Mouse (Mus musculus) c-Kit-positive CD71-negative TER-119-negative erythroid progenitor cells, embryonic 14.5 days (primary cell): ENCODE data around the gene Resf1.
A peak's percentile ranks its signal among the peaks of the same experiment; 100 is the strongest.
"Not testable (repeated sequence)": the region's sequence is repeated elsewhere in the genome, so short reads cannot be mapped to it uniquely, and the experiment has no call there.

Experiments
- DNase-seq: peaks from one replicate; pipeline ENCODE4 v3.0.0-alpha.2; 2013; ENCODE audit warnings: low read depth

Gene Resf1

GRCm38 (mm10) chr6:149308956-149309932, at the start of gene Resf1:
TSS of gene Resf1 (plus strand) at chr6:149309414.
- peak; percentile 56 for DNase-seq

GRCm38 (mm10) chr6:149260801-149261239, 48.4 kb upstream of the Resf1 start:
- peak; percentile 28 for DNase-seq

- DNase-seq, result no peak
These were observed 41.3 kb upstream of the Resf1 start for GRCm38 (mm10) chr6:149267951-149268350.

DNA sequence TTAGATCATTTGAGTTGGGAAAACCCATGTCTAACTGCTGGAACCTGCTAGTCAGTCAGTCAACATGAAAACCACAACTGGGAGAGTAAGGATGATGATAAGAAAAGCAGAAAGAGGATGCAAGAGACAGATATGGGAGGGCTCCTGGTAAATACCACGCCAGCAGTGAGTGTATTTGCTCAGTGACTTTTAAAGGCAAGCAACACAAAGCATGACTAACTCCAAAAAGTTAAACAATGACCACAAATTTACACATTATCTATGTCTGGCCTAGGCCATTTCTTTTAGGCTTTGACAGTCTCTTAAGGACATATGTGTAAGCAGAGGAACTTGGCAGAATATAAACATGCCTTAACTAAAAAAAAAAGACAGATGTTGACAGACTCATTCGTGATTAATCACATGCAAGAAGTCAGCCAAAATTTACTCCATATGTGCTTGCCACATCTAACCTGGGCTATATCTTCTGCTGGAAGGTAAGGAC, 30.9 kb upstream of the Resf1 start:
- peak; percentile 36 for DNase-seq

GRCm38 (mm10) chr6:149278866-149279265, 30.3 kb upstream of the Resf1 start:
- no peak for DNase-seq

GRCm38 (mm10) chr6:149280511-149280910, 28.7 kb upstream of the Resf1 start:
- no peak for DNase-seq

- DNase-seq, result not testable (repeated sequence)
These were observed 21.0 kb upstream of the Resf1 start for GRCm38 (mm10) chr6:149288190-149288589.

DNA sequence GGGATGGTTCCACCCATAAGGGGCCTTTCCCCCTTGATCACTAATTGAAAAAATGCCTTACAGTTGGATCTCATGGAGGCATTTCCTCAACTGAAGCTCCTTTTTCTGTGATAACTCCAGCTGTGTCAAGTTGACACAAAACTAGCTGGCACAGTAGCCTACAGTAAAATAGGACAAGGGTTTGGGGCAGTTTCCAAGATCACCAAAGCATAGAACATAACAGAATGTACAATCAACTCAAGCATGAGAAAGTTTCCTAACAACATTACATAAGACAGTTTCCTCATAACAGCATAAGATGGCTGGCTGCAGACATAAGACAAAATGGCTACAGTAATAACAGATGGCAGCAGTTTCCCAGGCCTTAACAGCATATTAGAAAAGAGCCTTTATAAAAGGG, 6.0 kb upstream of the Resf1 start:
- not testable (repeated sequence) for DNase-seq

GRCm38 (mm10) chr6:149307092-149307491, 2.1 kb upstream of the Resf1 start:
- DNase-seq, result no peak

- DNase-seq, result no peak
These were observed 1.4 kb upstream of the Resf1 start for GRCm38 (mm10) chr6:149307801-149308200.

DNA sequence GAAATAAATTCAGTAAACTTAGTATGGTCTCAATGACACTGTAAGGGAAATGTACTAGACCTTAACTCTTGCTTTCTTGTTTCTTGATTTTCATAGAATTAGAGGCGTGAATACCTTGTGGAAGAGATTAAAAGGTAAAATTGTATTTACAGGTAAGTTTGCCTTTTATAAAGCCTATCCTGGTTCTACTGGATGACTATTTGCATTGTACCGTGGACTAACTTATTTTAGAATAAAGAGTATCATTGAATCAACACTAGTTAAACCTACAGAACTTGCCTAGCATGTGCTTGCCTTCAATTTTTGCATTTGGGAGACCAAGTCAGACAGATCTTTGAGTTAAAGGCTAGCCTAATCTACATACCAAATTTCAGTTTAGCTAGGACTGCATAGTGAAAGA, 1.0 kb downstream of the Resf1 start:
- no peak for DNase-seq

DNA sequence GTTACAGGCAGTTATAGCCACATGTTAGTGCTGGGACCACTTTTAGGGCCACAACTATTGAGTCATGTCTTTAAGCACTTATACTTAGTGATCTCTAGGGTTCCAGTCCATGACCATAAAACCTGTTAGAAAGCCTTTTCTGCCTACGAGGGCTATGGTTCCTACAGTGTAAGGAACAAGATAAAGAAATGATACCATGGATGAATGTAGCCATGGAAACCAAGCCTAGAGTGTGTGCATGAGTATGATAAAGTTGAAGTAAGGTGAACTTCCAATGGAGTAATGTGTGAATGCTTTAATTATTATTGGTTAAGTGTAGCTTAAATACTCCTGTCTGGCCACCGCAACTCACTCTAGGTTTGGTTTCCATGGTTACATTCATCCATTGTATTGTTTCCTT, 1.8 kb downstream of the Resf1 start:
- DNase-seq, result no peak

DNA sequence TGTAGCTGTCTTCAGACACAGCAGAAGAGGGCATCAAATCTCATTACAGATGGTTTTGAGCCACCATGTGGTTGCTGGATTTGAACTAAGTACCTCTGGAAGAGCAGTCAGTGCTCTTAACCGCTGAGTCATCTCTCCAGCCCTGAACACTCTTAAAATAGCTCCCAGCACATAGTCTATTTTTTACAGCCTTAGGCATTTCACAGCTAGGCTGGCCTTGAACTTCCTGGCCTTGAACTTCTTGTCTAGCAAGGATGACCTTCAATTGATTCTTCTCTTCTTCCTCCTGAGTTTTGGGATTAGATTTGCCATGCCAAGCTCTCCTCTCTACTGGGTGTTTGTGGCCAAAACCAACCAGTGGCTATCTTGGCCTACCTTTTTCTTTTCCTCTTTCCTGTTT, 2.6 kb downstream of the Resf1 start:
- no peak for DNase-seq

DNA sequence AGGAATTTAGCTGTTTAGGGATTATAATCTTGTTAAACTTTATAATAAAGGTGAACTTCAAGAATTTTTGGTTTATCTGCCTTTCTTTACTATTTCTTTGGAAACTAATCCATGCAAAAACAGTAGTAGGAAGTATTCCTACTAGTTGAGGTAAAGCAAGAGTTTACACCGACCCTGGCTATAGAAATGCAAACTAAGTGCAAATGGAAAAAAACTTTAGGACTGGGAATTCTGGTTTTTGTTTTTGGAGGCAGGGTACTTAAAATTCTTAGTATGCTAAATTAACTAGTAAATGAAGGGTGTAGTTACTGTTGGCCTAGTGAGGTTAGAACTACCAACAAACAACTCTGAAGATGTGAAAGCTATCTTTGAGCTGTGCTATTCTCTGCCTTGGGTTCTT, 3.0 kb downstream of the Resf1 start:
- no peak for DNase-seq

DNA sequence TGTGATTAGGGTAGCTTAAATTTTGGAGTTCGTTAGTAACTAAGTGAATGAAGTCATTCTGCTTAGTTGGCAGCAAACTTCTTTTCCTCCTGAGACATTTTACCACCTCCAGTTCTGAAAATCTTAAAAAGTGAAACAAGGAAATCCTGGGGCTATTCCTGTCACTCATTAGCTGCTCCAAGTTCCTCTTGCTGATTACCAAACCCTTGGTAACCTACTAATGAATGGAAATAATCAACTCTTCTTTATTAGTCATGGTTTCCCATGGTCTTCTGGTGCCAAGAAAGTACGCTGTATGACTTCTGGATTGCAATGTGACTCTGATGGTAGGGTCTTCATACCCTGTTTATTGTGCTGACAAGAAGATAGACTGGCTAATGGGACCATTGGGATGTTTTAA, 5.7 kb downstream of the Resf1 start:
- no peak for DNase-seq

DNA sequence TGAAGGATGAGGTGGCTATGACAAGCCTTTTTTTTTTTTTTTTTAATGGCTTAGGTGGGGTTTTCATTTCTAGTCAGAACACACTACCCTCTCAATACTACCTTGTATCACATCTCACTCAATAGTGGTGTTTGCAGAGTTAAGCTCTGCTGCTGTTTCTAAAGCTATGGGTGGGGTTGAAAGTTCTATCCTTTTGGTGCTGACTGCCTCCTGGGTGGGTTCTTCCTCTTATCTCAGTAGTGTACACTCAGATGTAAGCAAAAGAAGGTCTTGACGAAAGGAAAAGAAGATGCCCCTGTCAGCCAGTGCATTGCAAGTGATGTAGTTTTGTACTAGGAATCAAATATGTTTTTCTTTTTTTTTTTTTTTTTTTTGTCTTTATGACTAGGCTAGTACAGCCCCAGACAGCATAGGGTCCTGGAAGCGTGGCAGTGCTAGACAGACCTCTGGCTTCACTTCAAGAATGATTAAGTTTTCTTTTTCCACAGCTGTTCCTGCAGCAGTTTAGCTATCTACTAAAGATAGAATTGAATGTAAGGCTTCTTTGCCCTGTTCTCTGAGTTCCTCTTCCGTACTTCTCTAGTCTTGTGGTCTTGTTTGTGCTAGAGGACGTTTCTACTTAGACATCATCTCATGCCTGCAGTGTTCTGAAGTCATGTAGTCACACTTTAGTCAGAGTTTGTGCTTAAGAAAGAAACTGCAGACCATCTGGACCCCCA, 14.5 kb downstream of the Resf1 start:
- DNase-seq, result no peak

GRCm38 (mm10) chr6:149324242-149324633, 15.0 kb downstream of the Resf1 start:
- DNase-seq, result no peak

GRCm38 (mm10) chr6:149329071-149329470, 19.9 kb downstream of the Resf1 start:
- DNase-seq, result no peak

- DNase-seq, result no peak
These were observed 21.1 kb downstream of the Resf1 start for GRCm38 (mm10) chr6:149330332-149330731.

- DNase-seq, result no peak
These were observed 23.8 kb downstream of the Resf1 start for GRCm38 (mm10) chr6:149333036-149333435.

- no peak for DNase-seq
These were observed 28.8 kb downstream of the Resf1 start for GRCm38 (mm10) chr6:149337990-149338389.

- no peak for DNase-seq
These were observed 29.4 kb downstream of the Resf1 start for GRCm38 (mm10) chr6:149338622-149339021.

- DNase-seq, result no peak
These were observed 34.6 kb downstream of the Resf1 start for GRCm38 (mm10) chr6:149343802-149344201.
